Mouse (Mus musculus): ENCODE results near the gene Henmt1. TPM values are rescaled to one million over a fixed set of nuclear protein-coding genes. Genes with fewer than 3 reads are reported as not detected.

Henmt1 gene
- polyA plus RNA-seq (2015; fragmentation: Nextera tagmentation; extraction: Ambion mirVana) = 2.3 and 2.5 TPM in 2 replicates

DNA sequence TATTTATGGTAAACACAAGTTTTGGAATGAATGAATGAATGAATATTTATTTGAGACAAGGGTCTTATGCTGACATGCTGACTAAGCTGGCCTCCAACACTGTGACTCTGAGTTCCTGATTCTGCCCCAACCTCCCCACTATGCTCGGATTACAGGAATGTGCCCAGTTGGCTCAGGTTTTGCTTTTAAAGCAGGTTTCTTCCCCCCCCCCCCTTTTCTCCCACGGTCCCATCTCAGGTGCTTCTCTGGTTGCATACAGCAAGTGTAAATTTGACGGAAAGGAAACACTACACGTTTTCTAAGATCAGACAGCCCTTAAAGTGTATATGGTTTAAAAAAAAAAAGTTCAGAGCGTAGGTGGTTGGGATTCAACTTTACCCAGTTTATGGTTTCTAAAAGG, at the start of gene Henmt1:
Henmt1 (plus strand) TSS at position 301 of the 400 bp plus-strand sequence.
- no peaks in the 10 kb centered on the region for H3K27me3 ChIP-seq
- WGBS = 89% methylated on average over 5 of the region's 5 CpGs
- peak within 1 kb of the TSS; percentile 7; the same call in 1 of the 2 replicates for H3K9ac ChIP-seq
- peak within 1 kb of the TSS; percentile 69 for H3K4me2 ChIP-seq
- H3K36me3 ChIP-seq = no peaks in the 10 kb centered on the region
- ATAC-seq (ENCODE audit: low FRiP score, low read depth) = no peak
- H3K27ac ChIP-seq (replicated peaks) = no peak within 1 kb of the TSS
- H3K9me3 ChIP-seq = no peaks in the 10 kb centered on the region
- peak within 1 kb of the TSS; percentile 41 for H3K4me3 ChIP-seq
- H3K4me1 ChIP-seq (replicated peaks) = no peaks in the 10 kb centered on the region

GRCm38 (mm10) chr3:108889908-108890307, 49.8 kb upstream of the Henmt1 start, which contains the start of gene Fndc7:
Gene Fndc7, minus strand, starts transcription at chr3:108890008.
- 91% methylated on average over 1 of the region's 1 CpGs for WGBS

DNA sequence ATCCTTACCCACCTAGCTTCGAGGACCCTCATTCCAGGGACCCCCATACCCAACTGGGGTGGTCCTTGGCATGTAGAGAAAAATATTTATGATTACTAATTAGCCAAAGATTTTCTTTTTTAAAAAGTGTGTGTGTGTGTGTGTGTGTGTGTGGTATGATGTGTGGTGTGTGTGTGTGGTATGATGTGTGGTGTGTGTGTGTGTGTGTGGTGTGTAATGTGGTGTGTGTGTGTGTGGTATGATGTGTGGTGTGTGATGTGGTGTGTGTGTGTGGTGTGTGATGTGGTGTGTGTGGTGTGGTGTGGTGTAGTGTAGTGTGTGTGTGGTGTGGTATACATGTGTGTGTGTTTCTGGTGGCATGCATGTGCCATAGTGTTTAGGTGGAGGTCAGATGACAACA, 47.6 kb upstream of the Henmt1 start:
- no peaks in the 10 kb centered on the region for H3K4me1 ChIP-seq (replicated peaks)
- no peaks in the 10 kb centered on the region for H3K9me3 ChIP-seq
- no peak overlapping the region for H3K4me2 ChIP-seq
- WGBS = 84% methylated on average over 1 of the region's 1 CpGs
- H3K9ac ChIP-seq = no peak overlapping the region
- H3K36me3 ChIP-seq = no peaks in the 10 kb centered on the region
- no peak for ATAC-seq (ENCODE audit: low FRiP score, low read depth)
- no peak overlapping the region for H3K4me3 ChIP-seq
- H3K27ac ChIP-seq (replicated peaks) = no peak overlapping the region
- H3K27me3 ChIP-seq = no peaks in the 10 kb centered on the region

More at GRCm38 (mm10) chr3:108889908-108890307, 49.8 kb upstream of the Henmt1 start, which contains the start of gene Fndc7:
- H3K4me2 ChIP-seq = no peak within 1 kb of the TSS
- no peak within 1 kb of the TSS for H3K4me3 ChIP-seq
- no peaks in the 10 kb centered on the region for H3K36me3 ChIP-seq
- no peak within 1 kb of the TSS for H3K27ac ChIP-seq (replicated peaks)
- H3K9me3 ChIP-seq = no peaks in the 10 kb centered on the region
- no peak within 1 kb of the TSS for H3K9ac ChIP-seq
- ATAC-seq (ENCODE audit: low FRiP score, low read depth) = no peak
- H3K4me1 ChIP-seq (replicated peaks) = peaks cover 7% of the 10 kb centered on the region; the same call in 1 of the 2 replicates
- H3K27me3 ChIP-seq = no peaks in the 10 kb centered on the region

GRCm38 (mm10) chr3:108892914-108893313, 46.8 kb upstream of the Henmt1 start:
- Histone ChIP-seq H3K27me3 (no peaks in the 10 kb centered on the region), H3K4me2 (no peak overlapping the region), H3K27ac (replicated peaks) (no peak overlapping the region)

DNA sequence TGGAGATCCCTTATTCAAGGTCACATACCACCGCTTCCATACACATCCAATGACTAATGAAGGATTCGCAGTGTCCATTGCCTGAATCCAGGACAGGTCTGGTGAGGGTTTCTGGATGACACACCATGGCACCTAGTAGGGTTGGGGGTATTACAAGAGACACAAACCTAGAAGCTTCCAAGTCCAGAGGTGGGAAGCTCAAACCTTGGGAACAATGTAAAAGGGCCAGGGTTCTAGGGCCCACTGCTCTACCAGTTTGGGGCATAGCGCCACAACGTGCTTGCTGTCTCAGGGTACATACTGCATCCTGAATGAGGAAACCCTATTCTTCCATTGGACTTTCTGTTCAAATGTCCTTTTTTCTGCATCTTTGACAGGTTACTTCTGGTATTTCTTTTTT, 41.0 kb upstream of the Henmt1 start:
- H3K27me3 ChIP-seq = no peaks in the 10 kb centered on the region
- ATAC-seq (ENCODE audit: low FRiP score, low read depth) = no peak
- H3K27ac ChIP-seq (replicated peaks) = no peak overlapping the region
- 93% methylated on average over 4 of the region's 4 CpGs for WGBS
- no peaks in the 10 kb centered on the region for H3K9me3 ChIP-seq
- H3K4me1 ChIP-seq (replicated peaks) = no peaks in the 10 kb centered on the region
- no peak overlapping the region for H3K4me3 ChIP-seq
- H3K9ac ChIP-seq = no peak overlapping the region
- H3K4me2 ChIP-seq = no peak overlapping the region
- peaks cover 12% of the 10 kb centered on the region for H3K36me3 ChIP-seq

More at GRCm38 (mm10) chr3:108892914-108893313, 46.8 kb upstream of the Henmt1 start:
- H3K9ac ChIP-seq = no peak overlapping the region
- H3K9me3 ChIP-seq = no peaks in the 10 kb centered on the region
- no peak for ATAC-seq (ENCODE audit: low FRiP score, low read depth)
- 79% methylated on average over 4 of the region's 4 CpGs for WGBS
- H3K4me3 ChIP-seq = no peak overlapping the region
- no peaks in the 10 kb centered on the region for H3K36me3 ChIP-seq
- no peaks in the 10 kb centered on the region for H3K4me1 ChIP-seq (replicated peaks)

GRCm38 (mm10) chr3:108900147-108900546, 39.5 kb upstream of the Henmt1 start:
- no peak for ATAC-seq (ENCODE audit: low FRiP score, low read depth)
- no peaks in the 10 kb centered on the region for H3K4me1 ChIP-seq (replicated peaks)
- no peak overlapping the region for H3K9ac ChIP-seq
- H3K4me2 ChIP-seq = no peak overlapping the region
- 91% methylated on average over 3 of the region's 3 CpGs for WGBS
- no peak overlapping the region for H3K4me3 ChIP-seq
- H3K9me3 ChIP-seq = no peaks in the 10 kb centered on the region
- peaks cover 27% of the 10 kb centered on the region for H3K36me3 ChIP-seq
- no peaks in the 10 kb centered on the region for H3K27me3 ChIP-seq
- no peak overlapping the region for H3K27ac ChIP-seq (replicated peaks)

- Histone ChIP-seq H3K27ac (replicated peaks) (no peak overlapping the region), H3K36me3 (peaks cover 31% of the 10 kb centered on the region), H3K4me2 (no peak overlapping the region)
These were observed 39.0 kb upstream of the Henmt1 start for GRCm38 (mm10) chr3:108900681-108901080.

DNA sequence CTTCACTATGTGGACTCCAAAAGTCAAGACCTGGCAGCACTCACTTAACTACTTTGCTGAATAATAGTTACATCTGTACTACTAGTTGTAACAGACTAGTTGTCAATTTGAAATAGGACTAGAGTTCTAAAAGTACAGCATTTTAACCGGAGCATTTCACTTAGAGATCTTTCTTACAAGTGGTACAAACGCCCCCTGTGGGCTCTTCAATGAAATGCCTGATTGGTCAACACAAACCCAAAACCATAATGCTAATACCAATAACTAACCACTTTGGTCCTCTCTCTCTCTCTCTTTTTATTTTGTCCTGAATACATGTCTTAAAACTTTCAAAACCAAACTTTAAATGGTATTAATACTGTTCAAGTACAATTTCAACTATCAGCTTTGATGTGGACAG, 37.6 kb upstream of the Henmt1 start:
- ATAC-seq (ENCODE audit: low FRiP score, low read depth) = no peak
- 57% methylated on average over 2 of the region's 2 CpGs for WGBS
- Histone ChIP-seq H3K4me1 (replicated peaks) (no peaks in the 10 kb centered on the region), H3K4me3 (no peak overlapping the region), H3K9ac (no peak overlapping the region), H3K9me3 (no peaks in the 10 kb centered on the region), H3K27ac (replicated peaks) (no peak overlapping the region), H3K27me3 (no peaks in the 10 kb centered on the region), H3K36me3 (peaks cover 41% of the 10 kb centered on the region), H3K4me2 (no peak overlapping the region)

More at GRCm38 (mm10) chr3:108900681-108901080, 39.0 kb upstream of the Henmt1 start:
- no peak overlapping the region for H3K4me3 ChIP-seq
- 80% methylated on average over 5 of the region's 5 CpGs for WGBS
- no peaks in the 10 kb centered on the region for H3K4me1 ChIP-seq (replicated peaks)
- no peak for ATAC-seq (ENCODE audit: low FRiP score, low read depth)
- no peaks in the 10 kb centered on the region for H3K27me3 ChIP-seq
- H3K9ac ChIP-seq = no peak overlapping the region
- H3K9me3 ChIP-seq = no peaks in the 10 kb centered on the region

- Histone ChIP-seq H3K9me3 (no peaks in the 10 kb centered on the region), H3K9ac (no peak overlapping the region), H3K36me3 (peaks cover 47% of the 10 kb centered on the region), H3K27me3 (no peaks in the 10 kb centered on the region), H3K4me1 (replicated peaks) (no peaks in the 10 kb centered on the region), H3K4me2 (no peak overlapping the region), H3K4me3 (no peak overlapping the region), H3K27ac (replicated peaks) (no peak overlapping the region)
- ATAC-seq (ENCODE audit: low FRiP score, low read depth) = no peak
- 95% methylated on average over 6 of the region's 6 CpGs for WGBS
These were observed 36.7 kb upstream of the Henmt1 start for GRCm38 (mm10) chr3:108902934-108903333.

DNA sequence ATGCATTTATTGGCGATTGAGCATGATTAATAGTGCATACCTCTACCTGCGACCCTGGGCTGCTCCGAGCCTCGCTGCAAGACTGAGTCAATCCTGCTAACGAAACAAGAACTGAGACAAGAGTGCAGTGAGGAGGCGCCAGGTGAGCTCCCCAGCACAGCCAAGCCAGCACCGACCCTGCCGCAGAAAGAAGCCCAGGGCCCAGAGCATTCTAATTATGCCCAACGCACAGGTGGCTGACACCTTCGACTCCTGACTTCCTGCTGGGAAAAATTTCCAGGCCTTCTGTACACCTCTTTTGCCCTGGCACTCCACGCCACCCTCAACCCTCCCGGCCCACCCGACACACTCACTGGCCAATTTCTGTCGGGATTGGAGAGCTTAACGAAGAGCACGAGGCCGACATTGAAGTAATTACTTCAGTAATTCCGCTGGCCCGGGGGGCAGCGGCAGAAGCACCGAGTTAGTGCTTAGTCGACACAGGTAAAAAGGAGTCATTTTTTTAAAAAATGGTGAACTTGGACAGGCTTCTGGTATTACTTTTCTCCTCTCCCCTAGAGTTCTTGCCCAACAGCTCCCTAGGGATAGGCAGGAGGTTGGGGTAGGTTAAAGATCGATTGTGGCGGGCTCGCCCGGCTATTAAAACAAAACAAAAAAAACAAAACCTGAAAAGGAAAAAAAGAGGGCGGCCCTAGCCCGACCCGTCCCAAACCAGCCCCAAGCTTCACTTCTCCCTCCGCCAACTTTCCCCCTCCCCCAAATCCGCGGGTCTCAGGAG, 29.2 kb upstream of the Henmt1 start:
- Histone ChIP-seq H3K9me3 (no peaks in the 10 kb centered on the region), H3K4me1 (replicated peaks) (peaks cover 23% of the 10 kb centered on the region), H3K4me3 (peak overlapping the region; percentile 99), H3K27ac (replicated peaks) (peak overlapping the region; percentile 98), H3K36me3 (peaks cover 17% of the 10 kb centered on the region), H3K27me3 (no peaks in the 10 kb centered on the region), H3K4me2 (peak overlapping the region; percentile 99), H3K9ac (peak overlapping the region; percentile 84)
- no peak for ATAC-seq (ENCODE audit: low FRiP score, low read depth)
- under 1% methylated on average over 32 of the region's 32 CpGs for WGBS

DNA sequence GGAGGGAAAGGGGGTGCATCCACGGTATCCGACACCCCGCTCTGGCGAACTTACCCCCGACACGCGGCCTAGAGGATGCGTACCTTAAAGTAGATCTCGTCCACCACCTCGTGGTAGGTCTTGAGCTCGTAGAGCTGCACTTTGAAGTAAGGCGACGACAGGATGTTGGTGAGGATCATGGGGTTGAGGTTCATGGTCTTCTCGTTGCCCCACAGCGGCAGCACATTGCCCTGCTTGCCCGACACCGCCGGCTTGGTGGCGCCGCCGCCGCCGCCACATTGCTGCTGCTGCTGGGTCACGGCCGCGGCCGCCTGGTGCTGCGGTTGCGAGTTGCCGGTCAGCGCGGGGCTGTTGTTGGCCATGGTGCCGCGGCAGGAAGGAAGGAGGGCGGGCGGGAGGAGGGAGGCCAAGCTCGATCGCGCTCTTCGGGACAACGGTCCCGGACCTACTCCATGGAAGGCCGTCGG, 28.6 kb upstream of the Henmt1 start:
- peak overlapping the region; percentile 98 for H3K27ac ChIP-seq (replicated peaks)
- 0% methylated on average over 39 of the region's 44 CpGs for WGBS

More for the DNA sequence above, 28.6 kb upstream of the Henmt1 start:
- Histone ChIP-seq H3K4me2 (peak overlapping the region; percentile 99), H3K9ac (peak overlapping the region; percentile 84), H3K4me1 (replicated peaks) (peaks cover 23% of the 10 kb centered on the region), H3K9me3 (no peaks in the 10 kb centered on the region), H3K4me3 (peak overlapping the region; percentile 99), H3K27me3 (no peaks in the 10 kb centered on the region), H3K36me3 (peaks cover 13% of the 10 kb centered on the region)
- ATAC-seq (ENCODE audit: low FRiP score, low read depth) = peak; percentile 92

Measured in hindbrain, embryonic 15.5 days (tissue).